Mouse (Mus musculus): ENCODE results near the gene Scyl1.

DNA sequence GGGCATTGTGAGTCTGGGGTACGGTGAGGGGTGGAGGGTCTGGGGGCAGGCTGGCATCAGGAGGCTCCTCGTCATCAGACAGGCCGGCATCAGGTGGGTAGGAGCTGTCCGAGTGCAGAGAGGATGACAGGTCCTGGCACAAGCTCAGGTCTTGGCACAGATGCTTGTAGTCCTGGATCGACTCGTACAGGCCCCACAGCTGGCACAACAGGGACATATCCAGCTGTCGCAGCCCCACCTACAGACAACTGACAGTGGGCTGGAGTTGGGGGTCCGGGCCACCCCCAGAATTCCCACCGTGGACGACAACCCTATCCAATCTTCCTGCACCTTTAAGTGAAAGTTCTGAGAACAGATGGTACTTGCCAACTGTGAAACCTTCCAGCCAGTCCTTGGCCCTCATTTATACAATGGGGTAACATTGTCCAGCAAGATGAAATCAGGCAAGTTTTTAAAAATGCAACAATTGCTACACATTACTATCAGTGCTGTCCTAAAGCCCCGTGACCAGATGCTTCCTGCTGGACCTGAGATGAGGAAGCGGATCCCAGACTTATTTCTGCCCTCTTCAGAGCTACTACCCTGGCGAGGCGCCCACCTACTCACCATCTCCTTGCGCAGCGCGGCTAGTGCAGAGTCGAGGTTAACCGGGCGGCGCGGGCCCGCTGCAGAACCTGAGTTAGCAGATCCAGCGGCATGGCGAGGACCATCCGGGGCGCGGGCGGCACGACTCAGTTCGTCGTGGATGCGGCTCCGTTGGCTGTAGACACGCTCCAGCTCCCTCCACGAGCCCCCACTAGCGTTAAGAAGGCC, 42.4 kb downstream of the Scyl1 start:
- TF ChIP-seq CHD2 (IDR thresholded peaks at IDR 0.05; ENCODE audit: low read length) (no peak; the same call in 1 of the 2 replicates), POLR2A (IDR thresholded peaks at IDR 0.05; ENCODE audit: control insufficient read depth in 1 of 2, insufficient read depth in 1 of 2, low read depth in 1 of 2, low read length in 2 of 2, poor library complexity in 1 of 2) (no peak), CTCF (IDR thresholded peaks at IDR 0.05 in 2 of 3, conservative IDR thresholded peaks at IDR 0.05 in 1 of 3; ENCODE audit: control insufficient read depth in 1 of 3, insufficient read depth in 1 of 3, low read depth in 2 of 3, low read length in 3 of 3, poor library complexity in 1 of 3, severe bottlenecking in 1 of 3) (no peak), ZC3H11A (IDR thresholded peaks at IDR 0.05; ENCODE audit: low read depth, low read length) (no peak), BHLHE40 (IDR thresholded peaks at IDR 0.05; ENCODE audit: borderline replicate concordance, low read depth, low read length) (no peak), EP300 (IDR thresholded peaks at IDR 0.05; ENCODE audit: low read depth in 1 of 2, low read length in 2 of 2) (no peak), NRF1 (IDR thresholded peaks at IDR 0.05; ENCODE audit: insufficient read depth, low read depth, low read length, poor library complexity, severe bottlenecking) (no peak; the same call in 1 of the 2 replicates), NELFE (IDR thresholded peaks at IDR 0.05; ENCODE audit: low read depth, low read length) (no peak), MYC (IDR thresholded peaks at IDR 0.05; ENCODE audit: low read depth, low read length) (no peak), ELF1 (IDR thresholded peaks at IDR 0.05; ENCODE audit: low read depth, low read length) (no peak)
